Mouse (Mus musculus): ENCODE results near the gene Dcdc2a.

Dcdc2a gene

DNA sequence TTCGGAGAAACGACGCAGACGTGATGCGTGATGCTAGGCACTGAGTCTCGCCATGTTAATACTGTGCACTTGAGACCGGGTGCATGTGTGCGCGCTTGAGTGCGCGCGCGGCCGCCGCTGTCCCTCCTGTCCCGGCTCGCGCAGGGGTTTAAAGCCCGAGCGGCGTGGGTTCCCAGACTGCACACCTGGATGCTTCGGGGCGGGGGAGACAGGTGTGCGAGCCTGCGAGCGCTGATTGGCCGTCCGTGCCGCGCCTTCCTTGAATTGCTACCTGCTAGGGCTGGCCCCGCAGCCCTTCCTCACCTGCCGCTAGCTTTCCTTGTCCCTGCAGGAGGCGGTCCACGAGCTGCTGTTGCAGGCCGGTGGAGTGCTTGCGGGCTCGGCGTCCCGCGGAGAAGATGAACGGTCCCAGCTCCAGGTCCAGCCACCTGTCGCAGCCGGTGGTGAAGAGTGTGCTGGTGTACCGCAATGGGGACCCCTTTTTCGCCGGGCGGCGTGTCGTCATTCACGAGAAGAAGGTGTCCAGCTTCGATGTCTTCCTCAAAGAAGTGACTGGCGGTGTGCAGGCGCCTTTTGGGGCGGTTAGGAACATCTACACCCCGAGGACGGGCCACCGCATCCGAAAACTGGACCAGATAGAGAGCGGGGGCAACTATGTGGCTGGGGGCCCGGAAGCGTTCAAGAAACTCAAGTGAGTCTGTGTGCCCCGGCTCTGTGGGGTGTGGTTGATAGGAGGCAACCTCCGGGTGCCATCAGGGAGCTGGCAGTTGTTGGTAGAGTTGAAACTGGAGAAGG lies at the start of gene Dcdc2a:
TSS of gene Dcdc2a (plus strand) at position 132 of the 795 bp plus-strand sequence.
- DNase-seq (ENCODE audit: low spot score in 2 of 2), result peak in 1 of 2 experiments; percentile 5

DNA sequence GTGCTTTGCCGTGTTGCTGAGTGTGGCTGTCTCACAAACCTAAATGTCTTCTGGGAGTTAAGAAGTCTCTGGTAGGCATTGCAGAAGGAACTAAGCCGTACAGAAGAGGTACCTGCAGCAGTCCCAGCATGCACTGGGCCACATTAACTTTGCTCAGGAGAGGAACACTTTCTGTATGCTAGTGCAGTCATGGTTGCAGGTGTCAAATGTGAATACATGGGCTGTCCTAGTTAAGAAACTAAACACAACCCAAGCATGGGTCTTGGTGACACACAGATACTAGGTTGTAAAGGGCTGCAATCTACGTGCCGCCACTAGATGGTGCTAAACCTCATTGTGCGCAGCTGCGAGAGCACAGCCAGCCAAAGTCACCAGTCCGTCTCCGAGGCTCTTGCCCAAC lies 48.7 kb upstream of the Dcdc2a start:
- DNase-seq (ENCODE audit: low spot score in 2 of 2), result peak in 1 of 2 experiments; percentile 14

DNA sequence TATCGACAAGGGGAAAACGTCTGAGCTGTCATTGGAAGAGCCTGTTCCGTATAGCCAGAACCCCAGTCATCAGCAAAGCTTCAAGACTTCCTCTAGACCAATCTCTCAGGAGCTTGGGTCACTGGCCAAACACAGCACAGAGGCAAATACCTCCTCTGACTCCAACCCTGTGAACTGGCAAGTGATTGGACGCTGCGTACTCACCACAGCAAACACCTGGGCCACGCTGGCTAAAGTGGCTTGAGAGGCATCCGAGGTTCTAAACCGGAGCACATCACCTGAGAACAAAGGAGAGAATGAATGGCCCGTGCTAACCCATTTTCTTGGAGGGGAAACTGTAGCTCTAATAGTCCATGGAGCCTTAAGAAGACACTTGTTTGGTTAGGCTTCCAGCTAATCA lies 37.5 kb upstream of the Dcdc2a start:
- no peak for DNase-seq (ENCODE audit: low spot score in 2 of 2)

DNA sequence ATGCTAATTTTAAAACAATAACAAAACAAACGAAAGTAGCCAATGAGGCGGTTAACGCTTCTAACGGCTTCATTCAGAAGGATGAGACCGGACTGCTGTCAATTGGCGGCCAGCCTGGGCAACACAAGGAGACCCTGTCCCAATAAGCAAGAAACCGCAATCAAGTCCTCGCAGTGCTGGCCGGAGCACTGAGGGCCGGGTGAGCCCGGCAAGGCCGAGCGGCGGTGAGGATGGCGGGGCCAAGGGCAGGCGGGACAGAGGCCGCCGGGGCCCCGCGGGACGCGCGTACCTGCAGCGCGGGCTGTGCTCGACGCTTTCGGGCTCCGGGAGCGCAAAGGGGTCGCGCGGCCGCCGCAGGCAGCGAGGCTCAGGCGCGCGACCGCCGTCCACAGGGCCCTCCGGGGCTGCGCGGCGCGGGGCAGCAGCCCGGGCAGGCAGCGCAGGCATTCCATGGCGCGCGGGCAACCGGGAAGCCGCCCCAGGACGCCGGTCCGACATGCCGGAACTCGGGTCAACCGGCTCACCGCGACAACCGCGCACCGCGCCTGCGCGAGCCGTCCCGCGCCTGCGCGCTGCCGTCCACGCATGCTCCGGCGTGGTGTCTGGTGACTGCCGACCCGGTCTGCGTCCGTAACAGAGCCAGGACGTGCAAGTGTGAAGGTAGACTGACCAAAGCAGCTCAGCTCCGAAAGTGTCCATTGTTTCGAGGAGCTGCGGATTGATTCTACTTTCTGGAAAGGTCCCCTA lies 35.8 kb upstream of the Dcdc2a start, which contains the start of gene Mrs2:
TSS of gene Mrs2 (minus strand) at position 587 of the 747 bp plus-strand sequence.
- peak; percentile 81 to 88 for DNase-seq (ENCODE audit: low spot score in 2 of 2)

DNA sequence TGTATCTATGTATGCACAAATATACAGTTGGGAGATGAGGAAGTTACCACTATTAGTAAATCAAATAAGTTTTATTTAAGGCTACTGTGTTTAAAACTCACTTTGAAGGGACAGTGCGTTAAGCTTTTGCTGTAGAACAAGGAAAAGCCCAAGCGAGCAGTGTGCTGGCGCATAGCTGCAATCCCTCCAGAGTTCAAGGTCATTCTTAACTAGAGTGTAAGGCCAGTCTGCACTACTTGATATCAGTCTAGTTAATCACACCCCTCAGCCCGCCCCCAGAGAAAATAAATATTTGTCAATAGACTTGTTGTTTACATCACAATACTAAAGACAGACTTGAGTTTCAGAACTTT lies 35.3 kb upstream of the Dcdc2a start:
- DNase-seq (ENCODE audit: low spot score in 2 of 2), result no peak

DNA sequence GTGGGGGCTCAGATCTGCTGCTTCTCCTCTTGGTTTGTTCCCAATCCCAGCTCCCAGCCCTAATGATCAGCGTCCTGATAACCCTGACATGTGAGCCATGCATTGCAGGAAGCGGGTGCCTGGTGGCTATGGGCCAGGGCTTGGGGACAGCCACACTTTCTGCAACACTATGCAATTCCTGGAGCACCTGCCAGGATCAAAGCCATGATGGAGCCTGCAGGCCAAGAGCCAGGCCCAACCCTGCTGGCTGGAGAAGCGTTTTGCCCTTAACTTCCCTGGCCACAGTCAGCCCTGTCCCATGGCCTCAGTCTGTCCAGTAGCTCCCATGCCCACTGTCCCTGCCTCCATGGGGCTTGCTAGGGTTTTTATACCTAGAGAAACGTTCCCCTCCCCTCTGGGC lies 33.4 kb upstream of the Dcdc2a start:
- no peak for DNase-seq (ENCODE audit: low spot score in 2 of 2)

DNA sequence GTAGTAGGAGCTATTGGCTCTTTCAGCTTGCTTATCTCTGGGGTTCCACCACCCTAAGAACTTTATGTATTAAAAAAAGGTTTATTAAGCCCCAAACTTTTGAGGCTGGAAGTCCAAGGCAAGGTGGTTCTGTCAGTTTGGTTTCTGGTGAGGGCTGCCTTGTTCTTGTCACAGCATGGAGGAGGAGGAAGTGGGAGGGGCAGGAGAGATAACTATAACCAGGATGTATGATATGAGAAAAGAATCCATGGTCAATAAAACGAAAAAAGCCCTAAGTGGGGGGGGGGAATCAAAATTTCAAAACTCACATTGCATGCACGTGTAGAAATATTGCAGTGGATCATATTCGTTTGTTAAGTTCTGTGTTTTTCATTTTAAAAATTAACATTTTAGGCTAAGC lies 32.7 kb upstream of the Dcdc2a start:
- DNase-seq (ENCODE audit: low spot score in 2 of 2), result no peak

DNA sequence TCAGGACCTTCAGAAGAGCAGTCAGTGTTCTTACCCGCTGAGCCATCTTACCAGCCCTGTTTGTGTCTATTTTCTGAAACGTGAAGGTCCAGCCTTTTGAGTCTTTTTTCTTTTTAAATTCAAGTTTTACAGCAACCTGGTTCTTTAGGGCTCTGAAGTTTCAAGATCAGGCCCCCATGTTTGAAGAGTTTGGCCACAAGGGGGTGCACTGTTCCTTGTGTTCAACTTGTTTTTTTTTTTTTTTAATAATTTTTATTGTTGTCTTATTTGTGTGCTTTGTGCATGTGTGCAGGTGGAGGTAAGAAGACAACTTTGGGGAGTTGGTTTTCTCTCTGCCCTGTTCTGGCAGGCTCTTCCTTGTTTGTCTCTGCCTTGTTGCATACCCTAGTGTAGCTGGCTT lies 31.1 kb upstream of the Dcdc2a start:
- no peak for DNase-seq (ENCODE audit: low spot score in 2 of 2)

DNA sequence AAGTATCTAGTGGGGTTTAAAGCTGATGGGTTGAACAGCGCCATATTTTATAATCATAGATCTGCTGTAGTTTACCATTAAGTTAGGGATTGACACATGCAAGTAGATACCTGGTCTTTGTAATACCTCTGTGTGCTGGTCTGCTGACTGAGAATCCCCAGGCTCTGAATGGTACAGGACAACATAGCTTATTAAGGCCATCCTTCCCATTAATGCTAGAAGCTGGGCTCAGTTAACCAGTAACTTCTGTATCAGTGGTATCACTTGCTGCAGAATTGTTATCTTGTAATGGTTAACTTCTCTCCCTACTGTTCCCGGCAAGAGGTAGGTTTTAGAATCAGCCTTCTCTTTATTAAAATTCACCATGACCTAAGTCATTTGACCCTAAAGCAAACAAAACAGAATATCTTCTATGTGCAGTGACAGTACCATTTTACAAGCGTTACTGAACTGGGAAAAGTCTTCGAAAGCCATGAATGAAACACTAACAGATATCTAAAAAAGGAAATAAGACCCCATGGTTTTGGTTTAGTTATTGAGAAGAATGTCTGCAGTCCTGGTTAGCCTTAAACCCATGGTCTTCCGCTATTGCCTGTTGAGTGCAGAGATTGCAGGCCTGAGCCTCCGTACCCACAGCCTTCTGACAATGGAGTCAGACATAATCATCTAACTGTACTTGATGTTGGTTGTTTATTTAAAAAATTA lies 29.2 kb upstream of the Dcdc2a start:
- no peak for DNase-seq (ENCODE audit: low spot score in 2 of 2)

DNA sequence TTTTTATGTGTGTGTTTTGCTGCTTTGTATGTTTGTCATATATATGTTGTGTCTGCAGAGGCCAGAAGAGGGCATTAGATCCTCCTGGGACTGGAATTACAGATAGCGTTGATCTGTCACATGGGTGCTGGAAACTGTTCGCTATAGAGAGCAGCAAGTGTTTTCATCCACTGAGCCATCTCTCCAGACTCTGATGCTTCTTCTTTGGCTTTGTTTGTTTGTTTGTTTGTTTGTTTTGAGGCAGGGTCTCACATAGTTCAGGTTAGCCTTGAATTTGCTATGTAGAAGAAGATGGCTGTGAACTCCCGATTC lies 28.7 kb upstream of the Dcdc2a start:
- no peak for DNase-seq (ENCODE audit: low spot score in 2 of 2)

DNA sequence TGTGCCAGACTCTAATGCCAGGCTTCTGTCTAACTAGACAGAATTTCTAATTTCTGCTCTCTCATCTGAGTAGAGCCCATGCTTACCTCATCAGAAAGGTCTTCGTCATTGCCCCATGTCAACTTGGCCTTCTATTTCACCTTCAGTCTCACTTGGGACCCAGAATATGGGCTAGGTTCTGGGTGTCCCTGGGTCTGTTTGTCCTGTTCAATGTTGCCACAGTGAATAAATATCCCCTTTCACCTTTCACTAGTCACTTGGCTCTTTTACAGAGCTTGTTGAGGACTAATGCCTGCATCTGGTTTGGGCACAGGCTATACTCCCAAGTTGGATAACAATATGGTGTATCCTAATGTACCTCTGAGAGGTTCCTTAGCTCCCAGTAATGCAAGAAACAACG lies 16.3 kb upstream of the Dcdc2a start:
- DNase-seq (ENCODE audit: low spot score in 2 of 2), result no peak

DNA sequence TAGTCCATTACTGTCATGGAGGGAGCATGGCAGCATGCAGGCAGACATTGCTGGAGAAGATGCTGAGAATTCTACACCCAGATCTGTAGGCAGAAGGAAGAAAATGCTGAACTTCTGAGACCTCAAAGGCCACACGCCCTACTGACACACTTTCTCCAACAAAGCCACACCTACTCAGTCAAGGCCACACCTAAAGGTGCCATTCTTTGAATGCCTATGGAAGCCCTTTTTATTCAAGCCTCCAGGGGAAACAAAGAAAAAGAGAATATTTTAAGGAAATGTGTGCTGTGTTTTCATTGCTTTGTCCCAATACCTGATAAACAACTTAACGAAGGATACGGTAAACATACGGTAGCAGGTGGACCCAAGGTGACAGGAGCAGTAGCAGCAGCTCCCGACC lies 3.1 kb upstream of the Dcdc2a start:
- DNase-seq (ENCODE audit: low spot score in 2 of 2), result no peak

DNA sequence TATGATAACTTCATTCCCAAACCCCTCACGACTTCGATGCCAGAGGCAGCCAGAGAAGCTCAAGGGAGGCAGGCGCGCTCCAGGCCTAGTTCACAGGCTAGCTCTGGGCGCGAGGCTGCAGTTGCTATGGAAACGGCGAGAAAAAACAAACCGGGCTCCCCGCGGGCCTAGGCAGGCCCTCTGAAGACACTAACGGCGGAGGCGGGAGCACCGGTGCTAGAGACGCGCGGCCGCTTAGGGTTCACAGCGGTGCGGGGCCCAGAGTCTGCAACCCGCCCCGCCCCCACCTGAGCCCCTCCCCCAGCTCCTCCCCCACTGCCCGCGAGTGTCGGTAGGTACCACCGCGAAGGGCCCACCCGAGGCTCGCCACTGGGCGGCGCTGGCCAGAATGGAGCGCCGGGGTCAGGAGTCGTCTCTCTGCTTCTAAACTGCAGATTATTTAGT lies 671 bp upstream of the Dcdc2a start:
- peak in 1 of 2 experiments; percentile 41 for DNase-seq (ENCODE audit: low spot score in 2 of 2)

DNA sequence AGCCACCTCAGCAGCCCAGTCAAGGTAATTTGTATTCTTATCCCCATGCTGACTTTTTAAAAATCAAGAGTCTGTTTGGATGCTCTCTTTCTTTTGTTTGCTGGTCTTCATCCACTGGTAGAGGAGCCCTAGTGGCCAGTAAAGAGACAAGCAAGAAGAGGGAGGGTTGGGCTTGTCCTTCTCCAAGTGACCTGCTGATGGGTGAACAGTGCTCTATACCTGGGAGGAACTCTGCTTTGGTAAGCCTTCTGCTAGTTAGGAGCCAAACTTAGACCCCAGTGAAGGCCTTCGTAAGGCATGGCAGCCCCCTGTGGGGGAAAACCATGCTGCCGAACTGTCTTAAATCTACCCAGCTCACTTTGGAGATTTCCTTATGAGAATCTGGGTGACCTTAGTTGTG lies 10.9 kb downstream of the Dcdc2a start:
- DNase-seq (ENCODE audit: low spot score in 2 of 2), result no peak

DNA sequence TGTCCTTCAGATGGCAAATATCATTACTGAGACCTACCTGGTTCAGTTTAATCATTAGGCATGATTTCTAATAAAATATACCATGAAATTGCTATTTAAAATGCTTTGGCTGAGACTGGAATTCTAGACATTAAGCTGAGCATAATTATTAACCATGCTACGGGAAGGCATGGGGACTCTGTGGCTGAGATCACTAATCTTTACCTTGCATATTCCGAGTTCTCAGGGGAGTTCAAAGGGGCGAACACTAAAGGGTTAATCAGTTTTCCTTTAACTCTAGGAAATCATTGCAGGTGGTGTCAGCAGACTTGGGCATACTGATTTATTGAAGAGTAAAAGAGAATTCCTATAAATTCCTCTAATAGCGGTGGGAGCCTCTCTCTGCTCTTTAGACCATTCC lies 11.4 kb downstream of the Dcdc2a start:
- no peak for DNase-seq (ENCODE audit: low spot score in 2 of 2)

DNA sequence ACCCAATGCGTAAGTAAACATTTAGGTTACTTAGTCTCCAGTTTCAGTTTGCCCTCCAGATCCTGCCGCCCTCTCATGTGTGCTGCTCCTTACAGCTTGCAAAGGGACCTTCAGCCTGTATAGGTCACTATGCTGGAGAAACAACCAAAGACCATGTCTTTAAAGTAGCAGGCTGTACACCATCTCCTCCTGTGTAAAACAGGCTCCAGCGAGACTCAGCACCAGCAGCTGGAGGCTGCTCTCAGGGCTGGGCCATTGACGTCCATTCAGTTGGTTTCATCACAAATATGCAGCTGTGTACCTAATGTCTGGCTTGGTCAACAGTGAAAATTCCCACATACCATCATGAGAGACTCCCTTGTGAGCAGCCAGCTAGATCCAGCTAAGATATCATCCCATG lies 14.0 kb downstream of the Dcdc2a start:
- DNase-seq (ENCODE audit: low spot score in 2 of 2), result no peak

DNA sequence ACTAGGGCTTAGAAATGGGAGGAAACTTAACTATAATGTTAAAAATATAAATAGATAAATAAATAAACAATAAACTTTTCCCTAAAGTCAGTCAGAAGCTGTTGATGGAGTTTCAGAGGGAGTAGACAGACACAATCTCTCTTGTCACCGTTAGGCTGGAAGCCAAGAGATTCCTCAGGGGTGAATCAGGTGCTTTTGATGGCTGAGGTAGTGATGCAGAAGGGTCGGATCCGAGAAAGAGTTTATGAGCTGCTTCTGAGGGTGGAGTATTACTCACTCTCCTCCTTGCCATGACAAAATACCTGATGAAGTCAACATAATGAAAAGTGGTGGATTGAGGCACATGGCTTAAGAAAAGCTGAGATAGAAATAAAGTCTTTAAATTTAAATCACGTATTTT lies 15.0 kb downstream of the Dcdc2a start:
- no peak for DNase-seq (ENCODE audit: low spot score in 2 of 2)

DNA sequence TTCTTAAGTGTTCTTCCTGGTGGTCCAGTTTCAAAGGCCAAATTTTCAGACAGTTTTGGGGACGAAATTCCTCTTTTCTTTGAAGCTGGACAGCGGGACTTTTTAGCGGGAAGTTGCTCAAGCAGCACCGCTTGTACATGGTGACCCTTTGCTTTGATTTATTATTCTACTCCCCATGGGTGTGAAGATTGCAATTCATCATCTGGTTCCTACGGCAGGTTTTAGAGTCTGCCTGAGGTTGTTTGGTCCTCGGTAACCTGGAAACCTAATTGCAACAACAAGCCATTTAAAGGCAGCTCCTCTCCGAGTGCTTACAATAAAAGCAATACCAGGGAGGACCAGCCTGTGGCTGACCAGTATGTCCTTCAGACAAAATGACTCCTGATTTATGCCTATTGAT lies 21.5 kb downstream of the Dcdc2a start:
- DNase-seq (ENCODE audit: low spot score in 2 of 2), result no peak

DNA sequence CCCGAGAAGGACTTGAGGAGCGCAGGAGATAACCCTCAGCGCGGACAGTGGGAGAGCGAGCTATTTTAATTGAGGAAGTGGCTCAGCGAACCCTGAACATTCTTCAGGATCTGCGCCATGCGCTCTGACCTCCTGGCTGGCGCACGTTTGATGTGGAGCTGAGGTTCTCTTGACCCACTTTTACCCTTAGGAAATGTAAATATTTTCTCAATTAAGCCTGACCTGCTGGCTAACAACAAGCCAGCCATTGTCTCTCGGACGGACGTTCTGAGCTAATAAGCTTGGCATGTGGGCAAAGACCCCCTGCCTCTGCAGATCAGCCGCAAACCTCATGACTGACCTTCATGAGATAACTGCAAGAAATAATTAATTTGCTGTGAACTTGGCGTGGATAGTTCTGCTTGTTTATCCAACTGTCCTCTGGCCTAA lies 27.4 kb downstream of the Dcdc2a start:
- no peak for DNase-seq (ENCODE audit: low spot score in 2 of 2)

DNA sequence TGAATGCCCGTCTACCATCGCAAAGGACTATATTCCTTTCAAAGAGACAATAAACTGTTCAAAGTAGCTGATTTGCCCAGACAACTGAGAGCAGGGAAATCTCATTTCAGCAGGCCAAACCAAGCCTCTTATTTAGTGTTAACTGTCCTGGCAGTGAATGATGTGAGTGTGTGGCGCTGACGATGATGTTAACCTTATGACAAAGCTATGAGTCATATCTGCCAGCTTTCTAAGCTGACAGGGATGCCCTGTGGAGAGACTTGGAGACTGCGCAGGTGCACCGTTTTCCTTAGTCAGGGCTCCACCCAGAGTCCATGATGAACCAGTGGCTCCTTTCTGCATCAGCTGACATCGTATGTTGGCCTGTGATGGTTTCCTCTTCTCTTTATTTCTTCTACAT lies 29.3 kb downstream of the Dcdc2a start:
- no peak for DNase-seq (ENCODE audit: low spot score in 2 of 2)

DNA sequence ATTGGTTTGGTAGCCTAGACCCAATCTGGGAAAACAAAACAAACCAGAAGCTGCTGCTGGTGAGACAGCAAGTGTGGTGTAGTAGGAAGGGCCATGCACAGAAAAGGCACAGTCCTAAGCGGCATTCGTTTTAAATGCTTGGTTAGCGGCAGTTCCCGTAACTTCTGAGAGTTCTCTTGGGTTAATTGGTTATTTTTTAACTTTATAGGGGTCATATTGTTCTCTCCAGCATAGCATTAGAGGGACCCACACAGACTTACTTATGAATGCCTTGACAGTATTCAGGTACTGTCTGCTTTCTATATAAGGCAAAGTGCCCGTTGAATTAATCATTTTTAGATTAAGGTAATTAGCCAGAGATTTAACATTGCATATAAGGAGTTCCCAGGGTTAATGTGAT lies 35.5 kb downstream of the Dcdc2a start:
- no peak for DNase-seq (ENCODE audit: low spot score in 2 of 2)

DNA sequence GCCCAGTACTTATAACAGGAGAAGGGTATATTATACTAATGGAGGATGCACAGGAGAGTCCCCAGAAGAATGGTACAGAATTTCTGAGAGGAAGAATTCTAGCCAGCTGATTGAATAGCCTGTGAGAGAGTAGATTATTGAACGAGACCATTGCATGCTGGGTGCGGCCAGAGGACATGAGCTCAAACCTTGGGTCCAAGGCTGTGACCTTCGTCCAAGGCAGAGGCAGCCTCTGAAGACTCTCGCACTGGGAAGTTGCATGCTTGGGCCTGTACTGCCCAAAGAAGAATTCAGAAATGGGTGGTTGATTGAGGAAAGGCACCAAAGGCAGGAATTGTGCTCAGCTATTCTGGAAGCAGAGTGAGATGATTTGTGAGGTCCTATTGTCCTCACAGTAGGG lies 38.0 kb downstream of the Dcdc2a start:
- DNase-seq (ENCODE audit: low spot score in 2 of 2), result no peak

DNA sequence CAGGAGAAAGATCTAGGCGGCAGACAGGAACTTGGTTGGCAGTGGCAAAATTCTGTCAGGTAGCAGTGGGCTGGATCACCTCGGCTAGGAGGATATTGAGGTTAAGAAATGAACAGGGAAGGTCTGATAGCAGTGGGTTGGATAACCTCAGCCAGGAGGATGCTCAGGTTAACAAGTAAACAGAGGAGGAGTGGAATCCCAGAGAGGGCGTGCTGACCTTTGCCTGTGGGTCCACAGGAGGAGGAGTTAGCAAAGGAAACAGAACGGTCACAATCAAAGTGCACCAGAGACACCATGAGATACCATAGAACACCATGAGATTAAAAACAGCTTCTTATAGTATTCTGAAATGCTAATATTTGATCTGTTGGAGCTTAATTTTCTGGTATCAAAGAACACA lies 38.6 kb downstream of the Dcdc2a start:
- no peak for DNase-seq (ENCODE audit: low spot score in 2 of 2)
